Comparison of ENCODE assay signal across 9 mouse cellular contexts in genomic region chr13:22033741-22034442, GRCm38 (mm10). TPM values are rescaled to one million over a fixed set of nuclear protein-coding genes. Genes with fewer than 3 reads are reported as not detected.
DNase-seq lines count a peak whose midpoint lies in the region; ATAC-seq and TF ChIP-seq lines count a peak whose summit lies in the region.
"Had no signal": no experiment of that assay in that cellular context is flagged by ENCODE, and none has a peak within 500 bp of the region (broad histone marks: within the 10 kb centered on the region; RNA-seq: fewer than 3 reads in every experiment).

No protein-coding gene starts in this region.

- no peaks in the 10 kb centered on the region for H3K79me3 ChIP-seq in C2C12 (ENCODE audit: low read depth)

- peak overlapping the region; percentile 74; the same call in 1 of the 2 replicates for H3K9ac ChIP-seq in heart, embryonic 14.5 days (ENCODE audit: low read length)
- no peak overlapping the region for H3K9ac ChIP-seq in limb, embryonic 15.5 days

- no peaks in the 10 kb centered on the region for H3K79me2 ChIP-seq in C2C12 (ENCODE audit: control insufficient read depth, insufficient read depth)

- no peaks in the 10 kb centered on the region for H3K27me3 ChIP-seq in heart, embryonic 14.5 days (ENCODE audit: control insufficient read depth, insufficient read depth, low read length)
- H3K27me3 ChIP-seq in C2C12 (ENCODE audit: control insufficient read depth, insufficient read depth, insufficient read length), result no peaks in the 10 kb centered on the region
- no peaks in the 10 kb centered on the region for H3K27me3 ChIP-seq in limb, embryonic 15.5 days

- WGBS in heart, embryonic 14.5 days, result 50% methylated on average over 5 of the region's 5 CpGs
- 40% methylated on average over 5 of the region's 5 CpGs for WGBS in limb, embryonic 15.5 days

- H3K4me3 ChIP-seq in heart, embryonic 14.5 days (ENCODE audit: control insufficient read depth in 1 of 2, insufficient read depth in 1 of 2, low read depth in 1 of 2, low read length in 2 of 2), result peak overlapping the region in 1 of 2 experiments; percentile 41; a peak in 1 of 4 replicates
- no peak overlapping the region for H3K4me3 ChIP-seq in C2C12 (ENCODE audit: insufficient read depth, poor library complexity, severe bottlenecking)
- peak overlapping the region; percentile 76 for H3K4me3 ChIP-seq in embryonic fibroblast, embryonic 13.5 days (ENCODE audit: insufficient read depth, low read length)
- peak overlapping the region; percentile 43; the same call in 1 of the 2 replicates for H3K4me3 ChIP-seq in limb, embryonic 15.5 days

- peak overlapping the region; percentile 42 for H3ac ChIP-seq in C2C12 (ENCODE audit: control insufficient read depth, insufficient read length, low read depth)

- no peak for TF ChIP-seq POLR2A in embryonic fibroblast, embryonic 13.5 days (IDR thresholded peaks at IDR 0.05; ENCODE audit: low read depth, low read length)

- intact Hi-C loops in left cerebral cortex, postnatal 36 days (cut with DNase I), result loop anchor here (5.0 kb wide), 1 partner anchor 1378 kb away; no protein-coding TSS in a partner anchor
- intact Hi-C loops in left cerebral cortex, postnatal 4 days (cut with DNase I), result loop anchor here (10.0 kb wide), 1 partner anchor 299 kb away; the partner anchor contains the start of gene Hist1h4j

- no peaks in the 10 kb centered on the region for H3K9me3 ChIP-seq in heart, embryonic 14.5 days (ENCODE audit: control insufficient read depth, low read length)
- no peaks in the 10 kb centered on the region for H3K9me3 ChIP-seq in limb, embryonic 15.5 days

- no peak for DNase-seq in heart, adult 18-20 months
- no peak for DNase-seq in left cerebral cortex, adult 8-10 months (ENCODE audit: low spot score in 2 of 2)
- no peak for DNase-seq in left cerebral cortex, postnatal 36 days (ENCODE audit: low spot score in 2 of 2)
- DNase-seq in left cerebral cortex, postnatal 4 days, result no peak
- DNase-seq: right cerebral cortex, postnatal 25 days had no signal

- H3K4me2 ChIP-seq in heart, embryonic 14.5 days (ENCODE audit: low read length), result peak overlapping the region; percentile 73
- peak overlapping the region; percentile 52; the same call in 1 of the 2 replicates for H3K4me2 ChIP-seq in limb, embryonic 15.5 days

- no peak for TF ChIP-seq CTCF in C2C12 (IDR thresholded peaks at IDR 0.05; ENCODE audit: control insufficient read depth, insufficient read depth, insufficient read length)
- TF ChIP-seq CTCF in embryonic fibroblast, embryonic 13.5 days (IDR thresholded peaks at IDR 0.05; ENCODE audit: borderline replicate concordance, insufficient read depth, low read length), result no peak

- no peak overlapping the region for H3K27ac ChIP-seq in heart, embryonic 14.5 days (replicated peaks in 1 of 2; ENCODE audit: control insufficient read depth in 1 of 2, insufficient read depth in 1 of 2, low read depth in 2 of 2, low read length in 2 of 2)
- H3K27ac ChIP-seq in embryonic fibroblast, embryonic 13.5 days (ENCODE audit: insufficient read depth, low read length), result peak overlapping the region; percentile 52
- no peak overlapping the region for H3K27ac ChIP-seq in limb, embryonic 15.5 days

- H3K4me1 ChIP-seq in heart, embryonic 14.5 days (ENCODE audit: control insufficient read depth in 2 of 2, insufficient read depth in 2 of 2, low read length in 2 of 2), result peaks cover 2 to 20% of the 10 kb centered on the region in 2 experiments; a peak in 3 of 4 replicates
- H3K4me1 ChIP-seq in embryonic fibroblast, embryonic 13.5 days (ENCODE audit: control insufficient read depth, insufficient read depth, low read length), result peaks cover 6% of the 10 kb centered on the region; the same call in 1 of the 2 replicates
- peaks cover 15% of the 10 kb centered on the region for H3K4me1 ChIP-seq in limb, embryonic 15.5 days

- no peaks in the 10 kb centered on the region for H3K36me3 ChIP-seq in heart, embryonic 14.5 days (ENCODE audit: control insufficient read depth, insufficient read depth, low read length)
- H3K36me3 ChIP-seq in C2C12 (ENCODE audit: control insufficient read depth, insufficient read depth), result no peaks in the 10 kb centered on the region
- H3K36me3 ChIP-seq in limb, embryonic 15.5 days, result no peaks in the 10 kb centered on the region

- no peak for ATAC-seq in heart, embryonic 14.5 days (ENCODE audit: insufficient number of reproducible peaks, insufficient read depth, low FRiP score, low read depth)
- no peak for ATAC-seq in limb, embryonic 15.5 days (ENCODE audit: insufficient number of reproducible peaks, low FRiP score, low TSS enrichment, low read depth)

TF ChIP-seq in C2C12, 6 proteins besides CTCF, POLR2A, EP300 and RAD21:
- TF ChIP-seq MYOG (IDR thresholded peaks at IDR 0.05; ENCODE audit: control insufficient read depth, extremely low read depth, insufficient read length), result no peak
- TF ChIP-seq CEBPB (IDR thresholded peaks at IDR 0.05; ENCODE audit: low read depth), result no peak
- TF ChIP-seq USF1 (IDR thresholded peaks at IDR 0.05; ENCODE audit: low read depth), result no peak

RNA-seq across cellular contexts. Expression of gene Hist1h2ah, which starts 1.5 kb away (rescaled TPM):
- polyA plus RNA-seq in heart, embryonic 14.5 days (2014; fragmentation: Nextera tagmentation; extraction: Ambion mirVana), result 2.9 and 6.8 TPM in 2 replicates
- 10 to 100 TPM; 10.9 to 12.6 TPM for total RNA-seq in heart, adult 18-20 months (2021)
- polyA plus RNA-seq in C2C12 (2012; fragmentation: generic; extraction: Trizol), result 9.5 TPM
- polyA plus RNA-seq in embryonic fibroblast, embryonic 13.5 days (2011; ENCODE audit: insufficient read length, low read depth, missing spikeins), result 1.3 TPM in 1 of 2 replicates, not detected in the other
- polyA plus RNA-seq in limb, embryonic 15.5 days (2015; fragmentation: Nextera tagmentation; extraction: Ambion mirVana), result 4.7 and 7.2 TPM in 2 replicates
- total RNA-seq in left cerebral cortex, adult 8-10 months (2022), result 10 to 100 TPM in 3 of 4 experiments, not detected in 1; 15.3 to 27.1 (median 22.8) TPM
- 10 to 100 TPM; 24.6 to 42.5 TPM for total RNA-seq in left cerebral cortex, postnatal 36 days (2021)
- 100 to 1,000 TPM; 126 to 134 TPM for total RNA-seq in left cerebral cortex, postnatal 4 days (2021)

RNA-seq across cellular contexts. Expression of gene Hist1h2bk, which starts 1.8 kb away (rescaled TPM):
- 1.9 and 2.3 TPM in 2 replicates for polyA plus RNA-seq in heart, embryonic 14.5 days (2014; fragmentation: Nextera tagmentation; extraction: Ambion mirVana)
- total RNA-seq in heart, adult 18-20 months (2021), result 10 to 100 TPM; 15.2 to 16.5 TPM
- polyA plus RNA-seq in C2C12 (2012; fragmentation: generic; extraction: Trizol), result 12.8 TPM
- polyA plus RNA-seq in embryonic fibroblast, embryonic 13.5 days (2011; ENCODE audit: insufficient read length, low read depth, missing spikeins), result 16.3 and 22.3 TPM in 2 replicates
- polyA plus RNA-seq in limb, embryonic 15.5 days (2015; fragmentation: Nextera tagmentation; extraction: Ambion mirVana), result 4.2 and 6.2 TPM in 2 replicates
- total RNA-seq in left cerebral cortex, adult 8-10 months (2022), result 10 to 100 TPM in 3 of 4 experiments, 1 to 10 TPM in 1; 3.0 to 13.9 (median 10.7) TPM
- 10 to 100 TPM; 13.0 to 13.3 TPM for total RNA-seq in left cerebral cortex, postnatal 36 days (2021)
- 100 to 1,000 TPM in 1 of 2 experiments, 10 to 100 TPM in 1; 95.1 to 120 TPM for total RNA-seq in left cerebral cortex, postnatal 4 days (2021)

RNA-seq across cellular contexts. Expression of gene Hist1h4i, which starts 7.3 kb away (rescaled TPM):
- polyA plus RNA-seq in heart, embryonic 14.5 days (2014; fragmentation: Nextera tagmentation; extraction: Ambion mirVana), result 8.1 and 9.3 TPM in 2 replicates
- total RNA-seq in heart, adult 18-20 months (2021), result 10 to 100 TPM; 15.0 to 20.2 TPM
- polyA plus RNA-seq in C2C12 (2012; fragmentation: generic; extraction: Trizol), result 31.8 TPM
- 5.6 and 9.1 TPM in 2 replicates for polyA plus RNA-seq in embryonic fibroblast, embryonic 13.5 days (2011; ENCODE audit: insufficient read length, low read depth, missing spikeins)
- polyA plus RNA-seq in limb, embryonic 15.5 days (2015; fragmentation: Nextera tagmentation; extraction: Ambion mirVana), result 15.8 and 18.4 TPM in 2 replicates
- total RNA-seq in left cerebral cortex, adult 8-10 months (2022), result 10 to 100 TPM; 62.0 to 71.0 (median 68.4) TPM
- 10 to 100 TPM; 65.2 to 73.2 TPM for total RNA-seq in left cerebral cortex, postnatal 36 days (2021)
- 10 to 100 TPM; 89.3 to 89.6 TPM for total RNA-seq in left cerebral cortex, postnatal 4 days (2021)

RNA-seq across cellular contexts. Expression of gene Hist1h2ag, which starts 8.9 kb away (rescaled TPM):
- 9.7 and 11.2 TPM in 2 replicates for polyA plus RNA-seq in heart, embryonic 14.5 days (2014; fragmentation: Nextera tagmentation; extraction: Ambion mirVana)
- total RNA-seq in heart, adult 18-20 months (2021), result 10 to 100 TPM in 1 of 2 experiments, 1 to 10 TPM in 1; 7.7 to 10.8 TPM
- 9.8 TPM for polyA plus RNA-seq in C2C12 (2012; fragmentation: generic; extraction: Trizol)
- polyA plus RNA-seq in embryonic fibroblast, embryonic 13.5 days (2011; ENCODE audit: insufficient read length, low read depth, missing spikeins), result 2.6 TPM in 1 of 2 replicates, not detected in the other
- polyA plus RNA-seq in limb, embryonic 15.5 days (2015; fragmentation: Nextera tagmentation; extraction: Ambion mirVana), result 32.9 and 36.9 TPM in 2 replicates
- total RNA-seq in left cerebral cortex, adult 8-10 months (2022), result 10 to 100 TPM in 3 of 4 experiments, 1 to 10 TPM in 1; 9.0 to 26.2 (median 21.0) TPM
- 10 to 100 TPM in 1 of 2 experiments, 1 to 10 TPM in 1; 8.3 to 11.2 TPM for total RNA-seq in left cerebral cortex, postnatal 36 days (2021)
- 10 to 100 TPM; 59.9 to 64.0 TPM for total RNA-seq in left cerebral cortex, postnatal 4 days (2021)

RNA-seq across cellular contexts. Expression of gene Hist1h2bj, which starts 9.1 kb away (rescaled TPM):
- polyA plus RNA-seq in heart, embryonic 14.5 days (2014; fragmentation: Nextera tagmentation; extraction: Ambion mirVana), result 2.5 and 2.6 TPM in 2 replicates
- total RNA-seq in heart, adult 18-20 months (2021), result 1 to 10 TPM; 2.8 to 6.2 TPM
- 6.8 TPM for polyA plus RNA-seq in C2C12 (2012; fragmentation: generic; extraction: Trizol)
- 4.1 and 8.4 TPM in 2 replicates for polyA plus RNA-seq in embryonic fibroblast, embryonic 13.5 days (2011; ENCODE audit: insufficient read length, low read depth, missing spikeins)
- polyA plus RNA-seq in limb, embryonic 15.5 days (2015; fragmentation: Nextera tagmentation; extraction: Ambion mirVana), result 6.8 and 8.1 TPM in 2 replicates
- total RNA-seq in left cerebral cortex, adult 8-10 months (2022), result 10 to 100 TPM in 2 of 4 experiments, 1 to 10 TPM in 2; 7.2 to 11.6 (median 10.4) TPM
- total RNA-seq in left cerebral cortex, postnatal 36 days (2021), result 10 to 100 TPM; 11.8 to 12.9 TPM
- total RNA-seq in left cerebral cortex, postnatal 4 days (2021), result 10 to 100 TPM; 53.8 to 62.6 TPM

Comparison
In these comparisons a context has a peak if more than half of its experiments do, and no peak if none do; other contexts are left out.
1. RNA of gene Hist1h2bk, which starts 1.8 kb away (total RNA-seq): 95.1 to 120 TPM in left cerebral cortex, postnatal 4 days; 15.2 to 16.5 TPM in heart, adult 18-20 months, 13.0 to 13.3 TPM in left cerebral cortex, postnatal 36 days and 3.0 to 13.9 TPM in left cerebral cortex, adult 8-10 months; every median in the first group is over 4 times any median in the second.